In genomic region chr13:14038911-14039291, GRCm38 (mm10) we compare ENCODE assay signal across 8 mouse cellular contexts. TPM values are rescaled to one million over a fixed set of nuclear protein-coding genes. Genes with fewer than 3 reads are reported as not detected.
DNase-seq lines count a peak whose midpoint lies in the region; ATAC-seq and TF ChIP-seq lines count a peak whose summit lies in the region.

No protein-coding gene starts in this region.

- WGBS in kidney, embryonic 14.5 days: 2% methylated on average over 8 of the region's 8 CpGs
- WGBS in forebrain, embryonic 12.5 days: 6% methylated on average over 8 of the region's 8 CpGs
- 2% methylated on average over 8 of the region's 8 CpGs for WGBS in liver, embryonic 15.5 days (ENCODE audit: insufficient replicate concordance)

- no peaks in the 10 kb centered on the region for H3K27me3 ChIP-seq in kidney, embryonic 14.5 days (ENCODE audit: control insufficient read depth, insufficient read depth, low read length)
- no peaks in the 10 kb centered on the region for H3K27me3 ChIP-seq in ES-Bruce4 (ENCODE audit: control insufficient read depth, insufficient read depth, low read length, poor library complexity, severe bottlenecking)
- H3K27me3 ChIP-seq in forebrain, embryonic 12.5 days: no peaks in the 10 kb centered on the region
- H3K27me3 ChIP-seq in liver, embryonic 15.5 days: no peaks in the 10 kb centered on the region

- no peaks in the 10 kb centered on the region for H3K9me3 ChIP-seq in kidney, embryonic 14.5 days (ENCODE audit: control insufficient read depth, low read length)
- no peaks in the 10 kb centered on the region for H3K9me3 ChIP-seq in ES-Bruce4 (replicated peaks; ENCODE audit: control insufficient read depth, insufficient read depth, low read length, poor library complexity, severe bottlenecking)
- H3K9me3 ChIP-seq in forebrain, embryonic 12.5 days: no peaks in the 10 kb centered on the region
- H3K9me3 ChIP-seq in liver, embryonic 15.5 days (replicated peaks): no peaks in the 10 kb centered on the region

- peaks cover 5% of the 10 kb centered on the region; the same call in 1 of the 2 replicates for H3K4me1 ChIP-seq in kidney, embryonic 14.5 days (ENCODE audit: control insufficient read depth, insufficient read depth, low read length)
- no peaks in the 10 kb centered on the region for H3K4me1 ChIP-seq in ES-Bruce4 (ENCODE audit: control insufficient read depth, insufficient read depth, low read length)
- peaks cover 17% of the 10 kb centered on the region for H3K4me1 ChIP-seq in forebrain, embryonic 12.5 days
- peaks cover 49% of the 10 kb centered on the region for H3K4me1 ChIP-seq in liver, embryonic 15.5 days (replicated peaks)

- peak; percentile 30 for ATAC-seq in kidney, embryonic 14.5 days (ENCODE audit: low FRiP score, low TSS enrichment)
- peak; percentile 64 for ATAC-seq in forebrain, embryonic 12.5 days (ENCODE audit: low FRiP score)
- peak; percentile 23 for ATAC-seq in liver, embryonic 15.5 days (ENCODE audit: insufficient read depth)

- TF ChIP-seq POLR2A in ES-Bruce4 (IDR thresholded peaks at IDR 0.05; ENCODE audit: insufficient read depth, low read length): no peak

- peak overlapping the region; percentile 73 for H3K4me2 ChIP-seq in kidney, embryonic 14.5 days (replicated peaks; ENCODE audit: low read depth, low read length)
- peak overlapping the region; percentile 94 for H3K4me2 ChIP-seq in forebrain, embryonic 12.5 days
- H3K4me2 ChIP-seq in liver, embryonic 15.5 days: peak overlapping the region; percentile 85

- peak overlapping the region; percentile 67 for H3K9ac ChIP-seq in kidney, embryonic 14.5 days (ENCODE audit: low read depth, low read length)
- H3K9ac ChIP-seq in ES-Bruce4 (ENCODE audit: low read depth, poor library complexity, severe bottlenecking): peak overlapping the region; percentile 67
- peak overlapping the region; percentile 75 for H3K9ac ChIP-seq in forebrain, embryonic 12.5 days
- peak overlapping the region; percentile 77 for H3K9ac ChIP-seq in liver, embryonic 15.5 days

- no peak for TF ChIP-seq CTCF in ES-Bruce4 (IDR thresholded peaks at IDR 0.05; ENCODE audit: low read depth, low read length)

- peak overlapping the region; percentile 50 for H3K4me3 ChIP-seq in kidney, embryonic 14.5 days (ENCODE audit: low read length)
- H3K4me3 ChIP-seq in ES-Bruce4 (ENCODE audit: low read depth, low read length): peak overlapping the region; percentile 90
- H3K4me3 ChIP-seq in forebrain, embryonic 12.5 days (replicated peaks): peak overlapping the region; percentile 69
- peak overlapping the region; percentile 69 for H3K4me3 ChIP-seq in liver, embryonic 15.5 days (replicated peaks)

- no peak for TF ChIP-seq EP300 in ES-Bruce4 (IDR thresholded peaks at IDR 0.05; ENCODE audit: insufficient read depth, low read depth, low read length)

- DNase-seq in kidney, adult 8-10 months: no peak
- DNase-seq in urinary bladder, postnatal 4 days (ENCODE audit: low spot score in 2 of 2): no peak
- no peak for DNase-seq in B cell, adult 2 months
- DNase-seq in ovary, postnatal 14 days (ENCODE audit: low spot score): no peak

- no peaks in the 10 kb centered on the region for H3K36me3 ChIP-seq in kidney, embryonic 14.5 days (ENCODE audit: control insufficient read depth, insufficient read depth, low read length)
- H3K36me3 ChIP-seq in ES-Bruce4 (ENCODE audit: control insufficient read depth, insufficient read depth, low read length, poor library complexity, severe bottlenecking): no peaks in the 10 kb centered on the region
- H3K36me3 ChIP-seq in forebrain, embryonic 12.5 days (replicated peaks): no peaks in the 10 kb centered on the region
- H3K36me3 ChIP-seq in liver, embryonic 15.5 days (replicated peaks): peaks cover 3% of the 10 kb centered on the region; the same call in 1 of the 2 replicates

- no peak overlapping the region for H3K27ac ChIP-seq in kidney, embryonic 14.5 days (ENCODE audit: low read depth, low read length)
- no peak overlapping the region for H3K27ac ChIP-seq in ES-Bruce4 (ENCODE audit: insufficient read depth, low read length)
- peak overlapping the region; percentile 97 for H3K27ac ChIP-seq in forebrain, embryonic 12.5 days
- peak overlapping the region; percentile 91 for H3K27ac ChIP-seq in liver, embryonic 15.5 days (replicated peaks)

RNA-seq across cellular contexts. Expression of gene Tbce, which starts 0.5 kb away (rescaled TPM):
- polyA plus RNA-seq in kidney, embryonic 14.5 days (2014; fragmentation: Nextera tagmentation; extraction: Ambion mirVana): 59.8 and 61.3 TPM in 2 replicates
- 65.8 and 75.1 TPM in 2 replicates for polyA plus RNA-seq in ES-Bruce4 (2011; ENCODE audit: insufficient read depth, insufficient read length, low read depth, missing spikeins)
- 75.8 and 79.3 TPM in 2 replicates for polyA plus RNA-seq in forebrain, embryonic 12.5 days (2016; fragmentation: Nextera tagmentation; extraction: Ambion mirVana)
- polyA plus RNA-seq in liver, embryonic 15.5 days (2015; fragmentation: Nextera tagmentation; extraction: Ambion mirVana): 27.0 and 30.6 TPM in 2 replicates

RNA-seq across cellular contexts. Expression of gene Arid4b, which starts 24.1 kb away (rescaled TPM):
- 67.1 and 68.7 TPM in 2 replicates for polyA plus RNA-seq in kidney, embryonic 14.5 days (2014; fragmentation: Nextera tagmentation; extraction: Ambion mirVana)
- polyA plus RNA-seq in ES-Bruce4 (2011; ENCODE audit: insufficient read depth, insufficient read length, low read depth, missing spikeins): 49.3 and 49.6 TPM in 2 replicates
- polyA plus RNA-seq in forebrain, embryonic 12.5 days (2016; fragmentation: Nextera tagmentation; extraction: Ambion mirVana): 96.0 and 102 TPM in 2 replicates
- 16.8 and 19.3 TPM in 2 replicates for polyA plus RNA-seq in liver, embryonic 15.5 days (2015; fragmentation: Nextera tagmentation; extraction: Ambion mirVana)

RNA-seq across cellular contexts. Expression of gene Ggps1, which starts 24.4 kb away (rescaled TPM):
- polyA plus RNA-seq in kidney, embryonic 14.5 days (2014; fragmentation: Nextera tagmentation; extraction: Ambion mirVana): 44.2 and 57.2 TPM in 2 replicates
- polyA plus RNA-seq in ES-Bruce4 (2011; ENCODE audit: insufficient read depth, insufficient read length, low read depth, missing spikeins): 60.1 and 64.7 TPM in 2 replicates
- 74.6 and 77.5 TPM in 2 replicates for polyA plus RNA-seq in forebrain, embryonic 12.5 days (2016; fragmentation: Nextera tagmentation; extraction: Ambion mirVana)
- polyA plus RNA-seq in liver, embryonic 15.5 days (2015; fragmentation: Nextera tagmentation; extraction: Ambion mirVana): 9.7 and 11.3 TPM in 2 replicates

Comparison
In these comparisons a context has a peak if more than half of its experiments do, and no peak if none do; other contexts are left out.
1. H3K27ac ChIP-seq: peak in forebrain, embryonic 12.5 days (single experiment) and liver, embryonic 15.5 days (single experiment); none in kidney, embryonic 14.5 days (single experiment) and ES-Bruce4 (single experiment).
2. Peak in every context shown above with its lines, with median percentiles within 50 percentile points of each other: ATAC-seq, H3K4me2 ChIP-seq, H3K4me3 ChIP-seq and H3K9ac ChIP-seq.